Mouse (Mus musculus) neural tube, embryonic 12.5 days (tissue): ENCODE data around the gene Ubac1. TPM values are rescaled to one million over a fixed set of nuclear protein-coding genes. Genes with fewer than 3 reads are reported as not detected.

Experiments used
- ATAC-seq: fragments of 200-750 bp; cut with Nextera tagmentation; 2 replicates; pipeline ENCODE4 v1.8.0; 2017; ENCODE audit warnings: low read depth, mild to moderate bottlenecking, moderate TSS enrichment, moderate library complexity; ENCODE audit not compliant: low FRiP score
- H3K27ac ChIP-seq: fragments of 300-500 bp; sonication (generic); 2 replicates; pipeline ENCODE4 v1.5.1; 2016
- H3K27me3 ChIP-seq: fragments of 300-500 bp; sonication (generic); replicated peaks from 2 replicates; pipeline ENCODE4 v1.6.1; 2016; ENCODE audit warnings: mild to moderate bottlenecking
- H3K36me3 ChIP-seq: fragments of 300-500 bp; sonication (generic); 2 replicates; pipeline ENCODE4 v1.6.1; 2016; ENCODE audit warnings: mild to moderate bottlenecking
- H3K4me1 ChIP-seq: fragments of 300-500 bp; sonication (generic); 2 replicates; pipeline ENCODE4 v1.6.1; 2016
- H3K4me2 ChIP-seq: fragments of 300-500 bp; sonication (generic); replicated peaks from 2 replicates; pipeline ENCODE4 v1.6.1; 2016; ENCODE audit warnings: mild to moderate bottlenecking
- H3K4me3 ChIP-seq: fragments of 300-500 bp; sonication (generic); 2 replicates; pipeline ENCODE4 v1.5.1; 2016
- H3K9ac ChIP-seq: fragments of 300-500 bp; sonication (generic); 2 replicates; pipeline ENCODE4 v1.6.1; 2016; ENCODE audit warnings: mild to moderate bottlenecking
- H3K9me3 ChIP-seq: fragments of 300-500 bp; sonication (generic); 2 replicates; pipeline ENCODE4 v1.6.1; 2016; ENCODE audit warnings: mild to moderate bottlenecking
- WGBS: fragments of 180-500 bp; shearing (Covaris S2); methylation state at CpG from one replicate; pipeline ENCODE4 v1.1.7; 2016; 5-methylcytosine and 5-hydroxymethylcytosine counted together
- polyA plus RNA-seq: library from polyadenylated mRNA; unstranded; fragments of >200 nt; fragmentation: Nextera tagmentation; extraction: Ambion mirVana; gene quantifications from 2 replicates; pipeline ENCODE4 v1.2.1, GENCODE M21; 2016

The Ubac1 gene
- polyA plus RNA-seq, 1 experiment from 2014 or later, result 106 TPM

DNA sequence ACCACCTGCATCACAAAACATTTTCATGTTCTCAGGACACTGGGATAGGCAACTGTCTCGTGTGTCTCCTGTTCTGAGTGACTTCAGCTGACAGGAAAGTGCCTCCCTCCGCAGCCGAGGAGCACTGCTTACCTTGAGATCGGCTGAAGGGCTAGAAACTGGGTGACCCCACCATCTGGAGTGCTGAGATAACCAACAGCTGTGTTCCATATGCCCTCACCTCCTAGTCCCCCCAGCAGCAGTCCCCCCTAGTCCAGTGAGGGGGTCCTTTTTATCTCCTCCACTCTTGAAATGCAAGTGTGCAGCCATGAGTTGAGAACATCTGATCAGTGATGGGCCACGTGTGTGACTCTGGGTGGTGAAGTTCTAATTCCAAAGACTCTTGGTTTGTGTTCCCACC is 27.3 kb upstream of the Ubac1 start:
- Histone ChIP-seq H3K36me3 (no peaks in the 10 kb centered on the region), H3K27me3 (no peaks in the 10 kb centered on the region), H3K9ac (no peak overlapping the region), H3K4me3 (no peak overlapping the region), H3K4me1 (no peaks in the 10 kb centered on the region), H3K4me2 (no peak overlapping the region), H3K9me3 (no peaks in the 10 kb centered on the region), H3K27ac (no peak overlapping the region)
- ATAC-seq, result no peak
- WGBS, result 71% methylated on average over 5 of the region's 5 CpGs

DNA sequence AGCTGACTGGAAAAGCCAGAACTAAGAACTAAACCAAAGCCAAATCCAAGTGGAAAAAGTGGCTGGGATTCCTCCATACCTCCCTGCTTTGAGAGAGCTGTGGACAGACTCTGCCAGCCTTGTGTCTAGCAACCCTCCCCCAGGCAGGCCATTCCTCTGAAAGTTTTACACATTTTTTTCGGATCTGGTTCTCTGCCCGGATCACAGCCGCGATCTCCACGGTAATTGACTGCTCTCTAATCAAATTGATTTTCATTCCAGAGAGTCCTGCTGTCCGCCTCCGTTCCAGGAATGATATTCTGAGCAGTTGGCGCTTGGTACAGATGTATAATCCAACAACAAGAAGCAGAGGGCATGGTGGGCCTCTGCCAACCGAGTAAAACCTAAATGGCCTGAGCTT is 22.7 kb upstream of the Ubac1 start:
- no peak overlapping the region for H3K9ac ChIP-seq
- H3K27ac ChIP-seq, result no peak overlapping the region
- WGBS, result 85% methylated on average over 9 of the region's 9 CpGs
- H3K4me3 ChIP-seq, result no peak overlapping the region
- no peak for ATAC-seq
- no peaks in the 10 kb centered on the region for H3K9me3 ChIP-seq
- H3K4me1 ChIP-seq, result no peaks in the 10 kb centered on the region
- H3K27me3 ChIP-seq, result no peaks in the 10 kb centered on the region
- H3K4me2 ChIP-seq, result no peak overlapping the region
- H3K36me3 ChIP-seq, result no peaks in the 10 kb centered on the region

DNA sequence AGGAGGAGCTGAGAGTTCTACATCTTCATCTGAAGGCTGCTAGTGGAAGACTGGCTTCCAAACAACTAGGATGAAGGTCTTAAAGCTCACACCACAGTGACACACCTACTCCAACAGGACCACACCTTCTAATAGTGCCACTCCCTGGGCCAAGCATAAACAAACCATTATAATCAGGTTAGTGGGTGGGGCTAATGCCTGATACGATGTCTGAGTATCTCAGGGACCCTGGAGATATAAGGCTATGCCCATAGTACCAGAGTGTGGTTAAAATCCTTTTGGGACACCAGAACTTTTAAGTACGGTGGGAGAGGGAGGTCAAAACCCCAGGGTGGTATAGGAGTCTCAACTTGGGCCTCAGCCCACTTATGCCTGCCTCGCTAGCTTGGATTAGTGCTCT is 21.1 kb upstream of the Ubac1 start:
- Histone ChIP-seq H3K9me3 (no peaks in the 10 kb centered on the region), H3K27ac (no peak overlapping the region), H3K27me3 (no peaks in the 10 kb centered on the region), H3K9ac (no peak overlapping the region), H3K4me3 (no peak overlapping the region), H3K4me2 (no peak overlapping the region), H3K4me1 (no peaks in the 10 kb centered on the region), H3K36me3 (no peaks in the 10 kb centered on the region)
- 88% methylated on average over 3 of the region's 3 CpGs for WGBS
- no peak for ATAC-seq

DNA sequence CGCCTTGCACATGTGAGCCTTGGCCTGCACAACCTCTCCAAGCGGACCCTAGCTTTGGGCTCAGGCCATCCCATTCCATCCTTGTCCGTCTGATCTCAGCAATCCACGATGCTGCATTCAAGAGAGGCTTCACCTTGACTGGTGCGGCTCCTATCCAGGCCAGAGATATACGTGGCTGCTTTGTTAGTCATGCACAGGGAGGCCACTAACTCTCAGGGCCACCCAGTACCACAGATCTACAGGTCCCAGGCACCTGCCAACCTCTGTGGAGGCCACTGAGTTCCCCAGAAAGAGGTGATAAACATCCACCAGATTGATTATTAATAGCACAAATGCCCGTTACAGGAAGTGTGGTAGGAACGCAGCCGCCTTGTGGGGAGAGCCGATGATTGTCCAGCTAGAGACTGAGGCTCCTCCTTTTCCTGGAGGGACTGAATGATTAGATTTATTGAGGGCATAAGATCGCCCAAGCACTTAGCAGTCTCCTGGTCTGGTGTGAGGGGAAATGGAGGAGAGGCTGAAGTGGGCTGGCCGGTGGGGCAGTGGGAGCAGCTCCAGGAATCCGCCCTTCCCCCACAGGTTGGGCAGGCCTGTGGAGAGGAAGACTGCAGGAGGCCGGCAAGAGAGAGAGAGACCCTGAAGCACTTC is 19.7 kb upstream of the Ubac1 start:
- WGBS, result 56% methylated on average over 14 of the region's 14 CpGs
- no peaks in the 10 kb centered on the region for H3K36me3 ChIP-seq
- no peaks in the 10 kb centered on the region for H3K9me3 ChIP-seq
- H3K9ac ChIP-seq, result no peak overlapping the region
- H3K4me2 ChIP-seq, result no peak overlapping the region
- no peak overlapping the region for H3K27ac ChIP-seq
- no peaks in the 10 kb centered on the region for H3K4me1 ChIP-seq
- H3K27me3 ChIP-seq, result no peaks in the 10 kb centered on the region
- ATAC-seq, result 0 out of 2 replicates have a peak, but pooled peaks have one; percentile 33
- no peak overlapping the region for H3K4me3 ChIP-seq

DNA sequence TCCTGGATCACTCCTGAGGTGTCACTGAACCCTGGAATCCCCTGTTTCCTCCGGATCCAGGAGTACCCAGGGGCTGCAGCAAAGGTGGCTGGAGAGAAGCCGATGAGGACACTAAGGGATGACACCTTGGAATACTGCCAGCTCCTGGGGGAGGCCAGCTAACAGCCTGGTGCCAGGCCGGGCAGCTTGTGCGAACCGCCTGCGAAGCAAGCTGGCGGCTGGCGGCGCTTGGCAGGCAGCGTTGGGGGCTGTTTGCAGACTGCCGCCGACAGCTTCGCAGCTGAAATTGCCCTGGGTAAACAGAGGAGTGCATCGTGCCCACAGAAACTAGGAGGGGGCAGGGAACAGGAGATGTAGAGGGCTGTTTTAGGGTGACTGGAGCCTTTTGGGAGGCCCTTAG is 18.4 kb upstream of the Ubac1 start:
- Histone ChIP-seq H3K9me3 (no peaks in the 10 kb centered on the region), H3K9ac (no peak overlapping the region), H3K4me2 (no peak overlapping the region), H3K27ac (no peak overlapping the region), H3K27me3 (no peaks in the 10 kb centered on the region), H3K36me3 (no peaks in the 10 kb centered on the region), H3K4me3 (no peak overlapping the region), H3K4me1 (no peaks in the 10 kb centered on the region)
- WGBS, result 65% methylated on average over 14 of the region's 14 CpGs
- ATAC-seq, result no peak

DNA sequence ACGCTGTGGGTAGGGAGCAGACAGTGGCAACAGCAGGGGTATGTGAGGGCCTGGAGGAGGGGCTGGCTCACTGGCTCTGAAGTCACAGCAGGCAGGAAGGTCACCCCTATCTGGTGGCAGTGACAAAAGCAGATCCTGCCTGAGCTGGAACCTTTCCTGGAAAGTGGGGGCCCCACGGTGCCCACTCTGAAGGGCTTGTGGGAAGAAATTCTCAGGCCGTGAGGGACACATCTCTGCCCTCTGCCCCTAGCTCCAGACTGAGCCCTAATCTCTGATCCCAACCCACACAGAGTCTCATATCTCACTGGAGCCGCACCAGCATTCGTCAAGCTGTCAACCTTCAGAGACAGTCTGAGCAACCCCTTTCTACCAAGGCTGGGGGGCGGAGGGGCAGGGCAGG is 15.8 kb upstream of the Ubac1 start:
- Histone ChIP-seq H3K9me3 (no peaks in the 10 kb centered on the region), H3K27me3 (no peaks in the 10 kb centered on the region), H3K4me2 (no peak overlapping the region), H3K36me3 (no peaks in the 10 kb centered on the region), H3K4me1 (no peaks in the 10 kb centered on the region), H3K4me3 (no peak overlapping the region), H3K27ac (no peak overlapping the region), H3K9ac (no peak overlapping the region)
- ATAC-seq, result no peak
- WGBS, result 69% methylated on average over 6 of the region's 6 CpGs

DNA sequence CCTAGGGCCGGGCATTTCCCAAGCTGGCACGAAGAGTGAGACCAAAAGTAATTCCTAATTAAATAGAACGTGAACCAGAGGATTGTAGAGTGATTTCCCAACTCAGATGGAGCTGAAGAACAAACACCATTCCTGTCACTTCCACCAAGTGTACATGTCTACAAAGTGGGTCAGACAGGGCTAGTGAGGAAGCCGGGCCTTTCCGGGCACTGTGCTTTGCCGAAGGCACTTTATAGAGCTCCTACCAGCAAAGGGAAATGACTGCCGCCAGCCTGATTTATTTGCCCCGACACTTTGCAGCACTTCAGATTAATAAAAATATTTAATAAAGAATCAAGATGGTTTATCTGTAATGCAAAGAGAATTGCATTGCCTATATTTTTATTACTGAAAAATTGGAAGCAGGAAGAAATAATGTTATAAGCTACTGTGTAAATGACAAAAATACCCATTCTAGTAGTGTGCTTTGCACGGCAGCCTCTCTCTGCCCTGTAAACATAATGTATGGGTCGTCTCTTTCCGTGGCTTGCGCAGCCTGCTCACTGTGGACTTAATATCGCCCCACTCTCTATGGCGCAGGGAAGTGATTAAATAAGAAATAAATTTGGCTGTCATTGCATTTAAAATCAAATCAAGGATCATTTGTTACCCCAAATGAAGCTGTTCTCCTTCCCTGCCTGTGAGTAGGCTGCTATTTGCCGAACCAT is 12.9 kb upstream of the Ubac1 start:
- H3K9ac ChIP-seq, result no peak overlapping the region
- WGBS, result 73% methylated on average over 15 of the region's 15 CpGs
- H3K27me3 ChIP-seq, result 0 out of 2 replicates have a peak, but pooled peaks cover 3% of the 10 kb centered on the region
- no peaks in the 10 kb centered on the region for H3K36me3 ChIP-seq
- H3K4me2 ChIP-seq, result no peak overlapping the region
- no peaks in the 10 kb centered on the region for H3K4me1 ChIP-seq
- no peak overlapping the region for H3K4me3 ChIP-seq
- no peak overlapping the region for H3K27ac ChIP-seq
- no peaks in the 10 kb centered on the region for H3K9me3 ChIP-seq
- no peak for ATAC-seq

DNA sequence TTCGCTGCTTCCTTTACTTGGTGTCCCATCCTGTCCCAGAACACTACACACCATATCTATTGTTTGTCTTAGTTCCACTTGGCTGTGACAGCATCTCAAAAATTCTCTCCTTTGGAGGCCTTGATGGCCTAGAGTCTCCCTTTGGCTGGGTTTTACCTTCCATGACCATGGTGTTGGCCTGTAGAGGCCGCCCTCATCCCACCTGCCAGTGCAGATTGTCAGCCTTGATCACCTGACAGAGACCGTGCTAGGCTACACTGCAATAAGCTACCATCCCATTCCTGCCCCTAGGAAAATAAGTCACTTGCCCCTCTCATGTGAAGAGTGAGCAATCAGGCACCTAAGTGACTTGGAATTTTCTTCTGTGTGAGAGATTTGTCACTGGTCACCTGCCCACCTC is 8.7 kb upstream of the Ubac1 start:
- H3K4me3 ChIP-seq, result no peak overlapping the region
- no peaks in the 10 kb centered on the region for H3K4me1 ChIP-seq
- WGBS, result 54% methylated on average over 3 of the region's 3 CpGs
- no peaks in the 10 kb centered on the region for H3K9me3 ChIP-seq
- 0 out of 2 replicates have a peak, but pooled peaks cover 3% of the 10 kb centered on the region for H3K27me3 ChIP-seq
- no peak overlapping the region for H3K9ac ChIP-seq
- H3K36me3 ChIP-seq, result no peaks in the 10 kb centered on the region
- ATAC-seq, result no peak
- H3K27ac ChIP-seq, result no peak overlapping the region
- H3K4me2 ChIP-seq, result no peak overlapping the region

DNA sequence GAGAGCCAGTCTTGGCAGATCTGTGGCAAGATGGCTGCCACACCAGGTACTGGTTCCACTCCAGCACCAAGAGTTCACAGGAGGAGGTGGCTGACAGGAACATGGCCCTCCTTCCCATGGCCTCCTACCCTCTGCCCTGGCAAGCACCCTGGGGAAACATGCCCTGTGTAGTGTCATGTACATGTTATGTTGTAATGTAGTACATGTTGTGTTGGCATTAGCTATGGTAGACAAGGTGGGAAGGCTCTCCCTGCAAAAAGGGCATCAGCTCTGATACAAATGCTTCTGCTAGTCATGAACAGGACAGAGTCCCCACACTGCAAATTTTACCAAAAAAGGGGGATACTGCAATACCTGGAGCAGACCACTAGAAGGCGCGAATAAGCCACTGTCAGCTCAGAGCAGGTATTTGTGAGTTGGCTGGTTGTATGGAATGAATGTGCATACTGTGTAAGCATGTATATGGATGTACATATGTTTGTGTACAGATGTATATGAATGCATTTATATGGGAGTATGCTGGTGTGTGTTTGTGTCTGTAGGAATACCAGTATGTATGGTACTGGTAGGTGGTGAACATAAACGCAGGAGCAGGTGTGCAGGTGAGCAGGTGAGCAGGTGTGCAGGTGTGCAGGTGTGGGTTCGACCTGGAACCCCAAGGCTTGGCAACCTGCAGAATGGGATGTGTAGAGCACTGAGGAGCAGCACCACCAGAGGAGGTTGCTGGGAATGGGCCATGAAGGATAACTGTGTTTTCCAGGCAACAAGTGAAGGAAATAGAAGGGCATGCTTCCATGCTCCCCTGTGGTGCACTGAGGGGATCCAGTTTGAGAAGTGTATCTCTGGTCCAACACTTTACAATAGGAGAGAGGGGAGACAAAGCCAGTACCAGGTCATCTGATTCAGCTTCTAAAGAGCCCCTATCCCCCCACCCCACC is 2.9 kb upstream of the Ubac1 start:
- ATAC-seq, result no peak
- Histone ChIP-seq H3K9ac (no peak overlapping the region), H3K36me3 (no peaks in the 10 kb centered on the region), H3K4me1 (peaks cover 14% of the 10 kb centered on the region), H3K4me2 (no peak overlapping the region), H3K4me3 (no peak overlapping the region), H3K9me3 (no peaks in the 10 kb centered on the region), H3K27me3 (no peaks in the 10 kb centered on the region), H3K27ac (no peak overlapping the region)
- 28% methylated on average over 4 of the region's 4 CpGs for WGBS

DNA sequence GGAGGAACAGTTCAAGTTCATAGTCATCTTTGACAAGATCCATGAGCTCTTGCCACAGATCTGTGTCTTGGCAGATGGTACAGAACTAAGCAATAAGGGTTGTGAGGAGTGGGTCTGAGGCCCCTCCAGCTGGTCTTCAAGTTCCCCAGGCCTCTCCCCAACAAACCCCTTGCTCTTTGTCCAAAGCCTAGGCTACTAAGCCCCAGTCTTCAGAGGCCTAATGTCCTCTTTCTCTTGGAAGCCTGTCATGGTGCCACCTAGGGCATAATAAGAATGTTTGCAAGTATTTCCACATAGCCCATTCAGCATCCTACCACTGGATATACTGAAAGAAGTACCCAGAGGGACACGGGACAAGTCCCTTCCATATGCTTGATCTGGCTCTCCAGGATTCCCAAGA is 1.1 kb upstream of the Ubac1 start:
- no peak overlapping the region for H3K4me3 ChIP-seq
- H3K36me3 ChIP-seq, result no peaks in the 10 kb centered on the region
- no peaks in the 10 kb centered on the region for H3K27me3 ChIP-seq
- H3K4me2 ChIP-seq, result no peak overlapping the region
- no peak overlapping the region for H3K27ac ChIP-seq
- whole genome bisulfite sequencing, result 77% methylated on average over 1 of the region's 1 CpGs
- no peak overlapping the region for H3K9ac ChIP-seq
- peaks cover 14% of the 10 kb centered on the region for H3K4me1 ChIP-seq
- no peak for ATAC-seq
- no peaks in the 10 kb centered on the region for H3K9me3 ChIP-seq

DNA sequence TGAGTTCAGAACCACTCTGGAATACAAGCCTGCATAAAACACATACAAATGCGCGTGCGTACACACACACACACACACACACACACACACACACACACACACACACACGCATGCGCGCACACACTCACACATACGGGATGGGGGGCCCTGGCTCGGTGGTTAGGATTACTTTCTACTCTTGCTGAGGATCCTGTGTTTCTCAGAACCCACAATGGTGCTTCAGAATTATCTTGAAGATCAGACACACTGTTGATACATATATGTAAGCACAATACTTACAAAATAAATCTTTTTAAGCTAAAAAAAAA is 665 bp upstream of the Ubac1 start:
- H3K4me2 ChIP-seq, result peak overlapping the region; percentile 72
- ATAC-seq, result no peak; the same call in 1 of the 2 replicates
- WGBS, result 85% methylated on average over 8 of the region's 8 CpGs

More for the DNA sequence above, 665 bp upstream of the Ubac1 start:
- Histone ChIP-seq H3K4me1 (peaks cover 14% of the 10 kb centered on the region), H3K36me3 (no peaks in the 10 kb centered on the region), H3K9ac (no peak overlapping the region), H3K9me3 (no peaks in the 10 kb centered on the region), H3K4me3 (no peak overlapping the region), H3K27me3 (no peaks in the 10 kb centered on the region), H3K27ac (no peak overlapping the region)
